Mouse (Mus musculus) lung, embryonic 14.5 days (tissue): ENCODE results near the gene Phf23. TPM values are rescaled to one million over a fixed set of nuclear protein-coding genes. Genes with fewer than 3 reads are reported as not detected.

ENCODE experiments used
- ATAC-seq: fragments of 200-750 bp; cut with Nextera tagmentation; 2 replicates; pipeline ENCODE4 v1.8.0; 2017; ENCODE audit warnings: mild to moderate bottlenecking, moderate TSS enrichment, moderate library complexity; ENCODE audit not compliant: insufficient read depth
- DNase-seq: peaks from one replicate; pipeline ENCODE4 v3.0.0-alpha.2; 2015
- H3K27ac ChIP-seq: fragments of 300-500 bp; sonication (generic); 2 replicates; pipeline ENCODE4 v1.5.1; 2014; ENCODE audit warnings: low read depth, mild to moderate bottlenecking, moderate library complexity
- H3K27me3 ChIP-seq: fragments of 300-500 bp; sonication (generic); 2 replicates; pipeline ENCODE4 v1.6.1; 2014; ENCODE audit warnings: low read length, control low read depth; ENCODE audit not compliant: insufficient read depth
- H3K36me3 ChIP-seq: fragments of 300-500 bp; sonication (generic); 2 replicates; pipeline ENCODE4 v1.6.1; 2014; ENCODE audit warnings: control low read depth; ENCODE audit not compliant: insufficient read depth
- H3K4me1 ChIP-seq: fragments of 300-500 bp; sonication (generic); 2 replicates; pipeline ENCODE4 v1.6.1; 2014; ENCODE audit warnings: antibody characterized with exemption, control low read depth; ENCODE audit not compliant: insufficient read depth
- H3K4me2 ChIP-seq: fragments of 300-500 bp; sonication (generic); 2 replicates; pipeline ENCODE4 v1.6.1; 2014; ENCODE audit warnings: mild to moderate bottlenecking
- H3K4me3 ChIP-seq: fragments of 300-500 bp; sonication (generic); 2 replicates; pipeline ENCODE4 v1.5.1; 2014; ENCODE audit warnings: low read depth, low read length
- H3K9ac ChIP-seq: fragments of 300-500 bp; sonication (generic); 2 replicates; pipeline ENCODE4 v1.6.1; 2014
- H3K9me3 ChIP-seq: fragments of 300-500 bp; sonication (generic); 2 replicates; pipeline ENCODE4 v1.6.1; 2016; ENCODE audit warnings: low read depth, low read length, control low read depth
- CTCF ChIP-seq: IDR thresholded peaks from 2 replicates; pipeline ENCODE4 v1.5.1; 2016; ENCODE audit warnings: antibody characterized with exemption, low read depth
- WGBS: fragments of 180-500 bp; shearing (Covaris S2); extraction: QIAGEN DNeasy Blood & Tissue Kit; methylation state at CpG from one replicate; pipeline ENCODE4 v1.1.7; 2014; 5-methylcytosine and 5-hydroxymethylcytosine counted together
- polyA plus RNA-seq: library from polyadenylated mRNA; unstranded; fragments of >200 nt; fragmentation: Nextera tagmentation; extraction: Ambion mirVana; gene quantifications from 2 replicates; pipeline ENCODE4 v1.2.1, GENCODE M21; 2014

Gene Phf23
- polyA plus RNA-seq, 1 experiment from 2014 or later = 41.1 TPM

DNA sequence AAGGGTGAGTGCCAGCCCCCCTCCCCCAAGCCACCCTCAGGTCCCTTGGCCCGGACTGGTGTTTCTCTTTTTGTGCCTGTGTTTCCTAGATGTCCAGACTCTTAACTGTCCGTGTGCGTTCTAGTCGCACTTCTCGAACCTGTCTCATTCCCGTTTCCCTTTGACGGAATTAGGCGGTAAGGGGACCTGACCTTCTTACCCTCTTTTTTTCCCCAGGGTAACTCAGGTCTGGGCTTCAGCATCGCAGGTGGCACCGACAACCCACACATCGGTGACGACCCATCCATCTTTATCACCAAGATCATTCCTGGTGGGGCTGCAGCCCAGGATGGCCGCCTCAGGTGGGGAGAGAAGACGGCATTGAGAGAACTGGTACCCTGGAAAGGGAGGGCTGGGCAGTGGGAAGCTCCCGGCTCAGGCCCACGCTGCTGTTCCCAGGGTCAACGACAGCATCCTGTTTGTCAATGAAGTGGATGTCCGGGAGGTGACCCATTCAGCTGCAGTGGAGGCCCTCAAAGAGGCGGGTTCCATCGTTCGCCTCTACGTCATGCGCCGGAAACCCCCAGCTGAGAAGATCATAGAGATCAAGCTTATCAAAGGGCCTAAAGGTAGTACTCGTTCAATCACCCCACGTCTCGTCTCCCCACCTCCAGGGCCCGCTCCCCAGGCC, 35.2 kb downstream of the Phf23 start:
- ATAC-seq (no peak), DNase-seq (no peak)
- no peak overlapping the region for H3K27ac ChIP-seq
- H3K9ac ChIP-seq = no peak overlapping the region
- peaks cover 35% of the 10 kb centered on the region for H3K36me3 ChIP-seq
- H3K9me3 ChIP-seq = no peaks in the 10 kb centered on the region
- H3K27me3 ChIP-seq = no peaks in the 10 kb centered on the region
- 91% methylated on average over 28 of the region's 28 CpGs for WGBS
- no peak overlapping the region for H3K4me3 ChIP-seq
- TF ChIP-seq CTCF = no peak
- peaks cover 32% of the 10 kb centered on the region for H3K4me1 ChIP-seq
- no peak overlapping the region for H3K4me2 ChIP-seq

DNA sequence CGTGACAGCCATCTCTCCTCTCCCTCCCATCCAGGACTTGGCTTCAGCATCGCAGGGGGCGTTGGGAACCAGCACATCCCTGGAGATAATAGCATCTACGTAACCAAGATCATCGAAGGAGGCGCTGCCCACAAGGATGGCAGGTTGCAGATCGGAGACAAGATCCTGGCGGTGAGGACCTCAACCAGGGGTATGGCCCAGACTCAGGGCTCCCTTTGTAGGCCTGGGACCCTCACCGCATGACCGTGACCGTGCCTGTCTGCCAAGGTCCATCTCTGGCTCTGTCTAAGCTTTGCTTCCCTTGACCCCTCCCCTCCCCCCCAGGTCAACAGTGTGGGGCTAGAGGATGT, 35.7 kb downstream of the Phf23 start:
- H3K27ac ChIP-seq = no peak overlapping the region
- 96% methylated on average over 11 of the region's 11 CpGs for WGBS
- no peak overlapping the region for H3K4me2 ChIP-seq
- DNase-seq = no peak
- no peaks in the 10 kb centered on the region for H3K27me3 ChIP-seq
- no peaks in the 10 kb centered on the region for H3K9me3 ChIP-seq
- H3K9ac ChIP-seq = no peak overlapping the region
- no peak for ATAC-seq
- H3K4me1 ChIP-seq = peaks cover 26% of the 10 kb centered on the region
- TF ChIP-seq CTCF = no peak
- no peak overlapping the region for H3K4me3 ChIP-seq
- H3K36me3 ChIP-seq = peaks cover 35% of the 10 kb centered on the region

DNA sequence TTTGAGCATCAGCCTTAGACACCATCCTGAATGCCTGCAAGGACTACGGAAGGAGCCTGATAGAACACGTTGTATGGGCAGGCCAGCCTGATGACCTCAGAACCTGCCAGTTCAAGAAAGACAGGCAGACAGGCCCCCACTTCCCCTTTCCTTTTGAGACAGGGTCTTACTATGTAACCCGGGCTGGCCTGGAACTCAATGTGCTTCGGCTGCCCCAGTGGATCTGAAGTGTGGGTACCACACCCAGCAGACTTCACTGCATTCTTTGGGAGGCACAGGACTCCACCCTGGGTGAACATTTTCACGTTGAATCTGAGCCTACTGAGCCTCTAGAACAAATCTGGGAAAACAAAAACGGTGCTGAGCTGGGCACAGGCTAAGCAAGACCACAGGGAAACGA, 42.6 kb downstream of the Phf23 start:
- H3K36me3 ChIP-seq = peaks cover 50% of the 10 kb centered on the region
- H3K4me3 ChIP-seq = no peak overlapping the region
- no peak overlapping the region for H3K27ac ChIP-seq
- no peak overlapping the region for H3K9ac ChIP-seq
- ATAC-seq (no peak), DNase-seq (no peak)
- 65% methylated on average over 7 of the region's 7 CpGs for WGBS
- no peak overlapping the region for H3K4me2 ChIP-seq
- H3K9me3 ChIP-seq = no peaks in the 10 kb centered on the region
- TF ChIP-seq CTCF = no peak
- no peaks in the 10 kb centered on the region for H3K4me1 ChIP-seq
- no peaks in the 10 kb centered on the region for H3K27me3 ChIP-seq

DNA sequence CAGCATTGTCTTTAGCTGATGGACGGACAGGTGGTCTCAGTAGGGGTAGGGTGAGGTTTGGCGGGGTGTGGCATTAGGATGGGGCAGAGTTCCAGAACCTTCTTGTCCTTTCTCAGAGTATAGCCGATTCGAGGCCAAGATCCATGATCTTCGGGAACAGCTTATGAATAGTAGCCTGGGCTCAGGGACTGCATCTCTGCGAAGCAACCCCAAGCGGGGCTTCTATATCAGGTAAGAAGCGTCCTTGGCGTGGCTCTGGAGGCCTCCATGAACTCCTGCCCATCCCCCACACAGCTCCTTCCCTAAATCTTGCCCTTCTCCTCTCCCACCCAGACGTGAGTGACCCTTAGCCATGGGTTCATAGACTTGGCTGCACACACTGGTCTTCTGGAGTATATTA, 44.1 kb downstream of the Phf23 start:
- no peak overlapping the region for H3K4me2 ChIP-seq
- no peak overlapping the region for H3K27ac ChIP-seq
- H3K4me3 ChIP-seq = no peak overlapping the region
- no peak overlapping the region for H3K9ac ChIP-seq
- H3K4me1 ChIP-seq = no peaks in the 10 kb centered on the region
- no peak for ATAC-seq
- 90% methylated on average over 10 of the region's 10 CpGs for WGBS
- no peaks in the 10 kb centered on the region for H3K27me3 ChIP-seq
- no peaks in the 10 kb centered on the region for H3K9me3 ChIP-seq
- no peak for TF ChIP-seq CTCF
- peaks cover 52% of the 10 kb centered on the region for H3K36me3 ChIP-seq
- no peak for DNase-seq

DNA sequence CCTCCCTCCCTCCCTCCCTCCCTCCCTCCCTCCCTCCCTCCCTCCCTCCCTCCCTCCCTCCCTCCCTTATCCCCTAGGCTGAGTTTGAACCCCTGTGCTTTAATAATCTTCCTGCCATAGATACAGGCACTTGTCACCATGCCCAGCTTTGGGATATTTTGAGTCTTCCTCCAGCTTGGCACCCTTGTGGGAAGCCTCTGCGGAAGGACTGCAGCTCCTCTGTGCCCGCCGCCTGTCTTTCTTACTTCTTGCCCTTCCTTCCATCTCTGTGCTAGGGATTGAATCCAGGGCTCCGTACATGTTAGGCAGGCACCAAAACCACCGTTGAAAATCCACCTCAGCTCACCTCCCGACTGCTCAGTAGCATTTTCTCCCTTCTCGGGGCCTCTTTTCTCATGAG, 44.6 kb downstream of the Phf23 start:
- H3K4me2 ChIP-seq = no peak overlapping the region
- peaks cover 52% of the 10 kb centered on the region for H3K36me3 ChIP-seq
- no peaks in the 10 kb centered on the region for H3K27me3 ChIP-seq
- no peak overlapping the region for H3K9ac ChIP-seq
- TF ChIP-seq CTCF = no peak
- DNase-seq (no peak), ATAC-seq (no peak)
- H3K9me3 ChIP-seq = no peaks in the 10 kb centered on the region
- H3K4me1 ChIP-seq = no peaks in the 10 kb centered on the region
- 83% methylated on average over 7 of the region's 7 CpGs for WGBS
- H3K27ac ChIP-seq = no peak overlapping the region
- no peak overlapping the region for H3K4me3 ChIP-seq

DNA sequence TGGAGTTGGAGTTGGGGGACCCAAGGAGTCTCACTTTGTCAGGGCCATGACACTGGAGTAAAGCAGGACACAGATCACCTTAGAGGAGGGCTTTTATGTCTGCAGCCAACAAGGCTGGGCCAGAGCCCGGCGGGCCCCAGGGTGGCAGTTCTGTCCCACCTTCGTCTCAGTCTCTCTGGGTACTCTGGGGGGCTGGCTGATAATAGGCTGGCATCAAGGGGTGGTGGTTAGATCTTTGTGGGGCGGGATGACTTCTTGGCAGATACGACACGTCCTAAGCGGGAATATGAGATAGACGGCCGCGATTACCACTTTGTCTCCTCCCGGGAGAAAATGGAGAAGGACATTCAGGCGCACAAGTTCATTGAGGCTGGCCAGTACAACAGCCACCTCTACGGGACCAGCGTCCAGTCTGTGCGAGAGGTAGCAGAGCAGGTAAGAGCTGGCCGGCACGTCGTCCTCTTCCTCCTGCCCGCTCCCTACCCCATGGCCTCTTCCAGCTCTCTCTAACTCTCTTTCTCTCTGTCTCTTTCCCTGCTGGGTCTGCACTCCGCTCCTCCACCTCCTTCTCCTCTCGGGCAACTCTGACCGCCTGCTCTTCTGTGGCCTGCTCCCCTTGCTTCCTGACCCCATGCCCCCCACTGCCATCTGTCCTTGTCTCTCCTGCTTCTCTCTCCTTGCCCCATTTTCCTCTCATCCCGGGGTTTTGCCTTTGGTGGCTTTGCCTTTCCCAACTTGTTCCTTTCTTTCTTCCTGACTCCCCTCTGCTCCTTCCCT, 46.9 kb downstream of the Phf23 start:
- no peak for DNase-seq
- H3K4me2 ChIP-seq = no peak overlapping the region
- WGBS = 84% methylated on average over 23 of the region's 23 CpGs
- H3K4me3 ChIP-seq = no peak overlapping the region
- no peak for ATAC-seq
- no peaks in the 10 kb centered on the region for H3K4me1 ChIP-seq
- H3K36me3 ChIP-seq = peaks cover 48% of the 10 kb centered on the region
- no peaks in the 10 kb centered on the region for H3K27me3 ChIP-seq
- no peak for TF ChIP-seq CTCF
- no peak overlapping the region for H3K9ac ChIP-seq
- no peak overlapping the region for H3K27ac ChIP-seq
- H3K9me3 ChIP-seq = no peaks in the 10 kb centered on the region

DNA sequence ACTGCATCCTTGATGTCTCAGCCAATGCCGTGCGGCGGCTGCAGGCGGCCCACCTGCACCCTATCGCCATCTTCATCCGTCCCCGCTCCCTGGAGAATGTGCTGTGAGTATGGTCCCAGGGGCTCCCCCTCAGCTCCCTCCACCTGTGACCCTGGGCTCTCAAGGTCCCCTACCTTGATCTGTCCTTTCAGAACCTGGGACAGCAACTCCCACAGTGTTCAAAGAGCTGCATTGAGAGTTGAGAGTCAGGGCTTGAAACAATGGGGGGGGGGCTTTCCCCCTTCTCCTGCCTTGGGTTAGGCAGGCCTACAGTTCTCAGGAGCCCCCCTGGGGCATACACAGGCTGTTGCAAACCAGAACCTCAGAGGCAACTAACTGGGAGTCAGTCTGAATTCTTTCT, 48.1 kb downstream of the Phf23 start:
- DNase-seq (no peak), ATAC-seq (no peak)
- no peak overlapping the region for H3K9ac ChIP-seq
- H3K9me3 ChIP-seq = no peaks in the 10 kb centered on the region
- no peaks in the 10 kb centered on the region for H3K27me3 ChIP-seq
- no peaks in the 10 kb centered on the region for H3K4me1 ChIP-seq
- H3K4me2 ChIP-seq = no peak overlapping the region
- H3K36me3 ChIP-seq = peaks cover 48% of the 10 kb centered on the region
- 86% methylated on average over 7 of the region's 7 CpGs for WGBS
- no peak overlapping the region for H3K27ac ChIP-seq
- no peak for TF ChIP-seq CTCF
- no peak overlapping the region for H3K4me3 ChIP-seq
